Mouse (Mus musculus) left cerebral cortex, postnatal 14 days (tissue): Measurements from ENCODE around the gene Tiam1. TPM values are rescaled to one million over a fixed set of nuclear protein-coding genes. Genes with fewer than 3 reads are reported as not detected.

ENCODE experiments used
- DNase-seq, 2 experiments: peaks; one replicate each; pipeline ENCODE4 v3.0.0; 2021 to 2022; ENCODE audit warnings: low spot score in 2 of 2, mixed read lengths in 1 of 2
- intact Hi-C: fragments of 180-260 bp; cut with DNase I; formaldehyde crosslinking; loops from one replicate; pipeline ENCODE4 v1.15.1; 2025
- long read RNA-seq, 2 experiments: library from polyadenylated mRNA; stranded (forward); transcript quantifications; one replicate each; pipeline ENCODE4 v2.0.0; 2021
- total RNA-seq, 2 experiments: library from RNA; stranded (reverse); gene quantifications; 2 replicates each; pipeline ENCODE4 v1.2.3; 2021

Tiam1 gene
- 100 to 1,000 TPM in 1 of 2 experiments, 10 to 100 TPM in 1; 88.5 to 101 TPM for total RNA-seq
- long read RNA-seq, experiment 1, full-length matches to known transcripts: 4 of 23 reads
- long read RNA-seq, experiment 1, partial matches to known transcripts: 6 of 23 reads
- long read RNA-seq, experiment 1, other reads (novel, unspliced or antisense): 13 of 23 reads
- long read RNA-seq, experiment 2, full-length matches to known transcripts: 8 of 24 reads
- long read RNA-seq, experiment 2, partial matches to known transcripts: 5 of 24 reads
- long read RNA-seq, experiment 2, other reads (novel, unspliced or antisense): 11 of 24 reads

DNA sequence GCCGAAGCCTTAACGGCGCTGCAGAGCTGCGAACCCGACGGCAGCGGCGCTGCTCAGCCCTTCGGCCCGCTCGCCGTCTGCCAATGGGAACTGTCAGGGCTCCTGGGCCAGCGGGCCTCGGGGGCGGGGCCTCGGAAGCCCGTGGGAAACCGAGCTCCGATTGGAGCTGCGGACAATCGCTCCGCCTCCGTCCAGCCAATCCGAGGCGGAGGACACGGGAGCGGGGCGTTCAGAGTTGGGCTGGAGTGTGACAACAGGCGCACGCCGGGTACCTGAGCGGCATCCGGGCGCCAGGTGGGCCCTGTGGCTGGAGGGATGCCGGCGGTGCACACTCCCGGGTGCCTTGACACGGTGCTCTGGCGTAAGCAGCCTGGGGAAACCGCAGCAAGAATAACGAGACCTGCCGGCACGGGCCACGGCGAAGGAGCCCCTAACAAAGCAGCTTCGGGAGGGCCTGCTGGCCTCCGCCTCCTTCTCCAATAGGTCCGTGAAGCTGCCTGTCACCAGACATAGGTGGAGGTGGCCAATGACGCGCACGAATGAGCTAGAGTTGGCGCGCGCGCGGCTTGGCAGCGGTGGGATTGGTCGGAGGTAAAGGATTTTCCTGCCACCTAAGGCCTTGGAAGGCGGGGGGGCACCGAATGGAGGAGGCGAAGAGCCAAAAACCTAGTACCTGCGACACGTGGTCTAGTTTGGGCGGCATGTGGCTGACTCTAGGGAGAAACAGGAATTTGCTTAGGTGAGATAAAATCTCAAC is at the start of gene Tiam1:
Gene Tiam1 (minus strand): TSS at position 10 of the 757 bp plus-strand sequence.
- intact Hi-C loops: no loop called here
- DNase-seq: peak; percentile 97 to 98

DNA sequence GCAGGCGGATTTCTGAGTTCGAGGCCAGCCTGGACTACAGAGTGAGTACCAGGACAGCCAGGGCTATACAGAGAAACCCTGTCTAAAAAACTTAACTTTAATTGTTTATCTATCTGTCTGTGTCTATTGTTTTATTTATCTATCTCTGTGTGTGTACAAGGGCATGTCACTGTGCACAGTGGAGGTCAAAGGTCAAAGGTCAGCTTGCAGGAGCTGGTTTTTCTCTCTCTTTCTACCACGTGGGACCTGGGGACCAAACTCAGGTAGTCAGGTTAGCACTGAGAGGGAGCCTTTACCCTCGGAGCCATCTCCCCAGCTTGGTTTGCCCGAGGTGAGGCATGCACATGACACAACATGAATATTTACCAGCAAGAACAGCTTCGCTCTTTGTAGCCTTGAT is 47.7 kb upstream of the Tiam1 start:
- intact Hi-C loops: no loop called here
- DNase-seq: no peak

DNA sequence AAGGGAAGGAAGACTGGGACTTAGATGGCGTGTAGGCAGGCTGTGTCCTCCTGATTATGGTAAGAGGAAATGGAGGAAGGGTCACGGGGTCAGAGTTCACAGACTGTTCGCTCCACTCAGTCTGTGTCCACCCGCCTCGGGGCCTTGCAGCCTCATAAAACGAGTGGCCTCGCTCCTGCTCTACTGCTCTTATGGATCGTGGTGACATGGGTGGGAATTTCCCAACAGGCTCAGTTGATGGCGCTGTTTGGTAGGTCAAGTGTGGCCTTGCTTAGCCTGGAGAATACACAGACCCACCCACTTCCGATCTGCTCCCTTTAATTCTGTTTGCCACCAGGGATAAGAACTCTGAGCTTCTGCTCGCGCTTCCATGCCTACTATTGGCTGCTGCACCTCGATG is 43.9 kb upstream of the Tiam1 start:
- no peak for DNase-seq
- intact Hi-C loops: loop anchor here (5.0 kb wide), 1 partner anchor 345 kb away; no protein-coding TSS in a partner anchor

DNA sequence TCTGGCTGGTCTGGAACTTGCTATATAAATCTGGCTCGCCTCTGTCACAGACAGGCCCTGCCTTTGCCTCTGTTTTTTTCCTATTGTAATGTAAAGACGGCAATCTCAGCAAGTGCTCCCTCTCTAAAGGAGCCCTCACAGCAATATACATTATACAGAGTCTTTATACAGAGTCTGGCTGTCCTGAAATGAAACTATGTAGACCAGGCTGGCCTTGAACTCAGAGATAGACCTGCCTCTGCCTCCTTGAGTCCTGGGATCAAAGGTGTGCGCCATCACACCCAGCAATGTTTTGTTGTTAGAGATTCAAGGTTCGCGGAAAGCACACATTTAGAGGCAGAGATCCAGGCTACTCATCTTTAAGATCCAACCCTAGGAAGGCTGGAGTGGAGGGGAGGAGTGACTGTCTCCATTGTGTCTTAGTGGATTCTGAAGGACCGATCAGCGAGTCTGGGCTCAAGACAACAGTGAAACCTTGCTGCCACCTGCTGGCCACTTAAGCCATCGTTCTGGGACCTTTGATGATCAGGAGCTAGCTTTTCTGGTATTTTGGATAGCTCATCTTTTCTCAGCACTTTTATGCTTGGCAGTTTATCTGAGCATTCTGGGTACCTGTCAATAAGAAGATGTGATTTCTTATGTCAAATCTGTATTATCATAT is 42.5 kb upstream of the Tiam1 start:
- intact Hi-C loops: loop anchor here (1.0 to 5.0 kb wide), 2 partner anchors 344 to 412 kb away; no protein-coding TSS in a partner anchor
- DNase-seq: peak; percentile 91 to 92

DNA sequence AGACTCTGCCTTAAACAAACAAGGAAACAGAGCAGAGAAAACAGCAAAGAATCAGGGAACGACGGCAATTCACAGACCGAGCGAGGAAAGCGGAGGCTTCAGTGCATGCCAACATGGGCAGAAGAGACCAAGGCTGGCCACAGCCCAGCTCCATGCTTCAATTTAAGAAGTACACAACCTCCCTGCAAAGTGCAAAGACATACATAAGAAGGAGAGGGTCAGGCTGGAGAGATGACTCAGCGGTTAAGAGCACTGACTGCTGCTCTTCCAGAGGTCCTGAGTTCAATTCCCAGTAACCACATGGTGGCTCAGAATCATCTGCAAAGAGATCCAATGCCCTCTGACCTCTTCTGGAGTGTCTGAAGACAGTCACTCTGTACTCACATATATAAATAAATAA is 40.6 kb upstream of the Tiam1 start:
- intact Hi-C loops: no loop called here
- DNase-seq: no peak

DNA sequence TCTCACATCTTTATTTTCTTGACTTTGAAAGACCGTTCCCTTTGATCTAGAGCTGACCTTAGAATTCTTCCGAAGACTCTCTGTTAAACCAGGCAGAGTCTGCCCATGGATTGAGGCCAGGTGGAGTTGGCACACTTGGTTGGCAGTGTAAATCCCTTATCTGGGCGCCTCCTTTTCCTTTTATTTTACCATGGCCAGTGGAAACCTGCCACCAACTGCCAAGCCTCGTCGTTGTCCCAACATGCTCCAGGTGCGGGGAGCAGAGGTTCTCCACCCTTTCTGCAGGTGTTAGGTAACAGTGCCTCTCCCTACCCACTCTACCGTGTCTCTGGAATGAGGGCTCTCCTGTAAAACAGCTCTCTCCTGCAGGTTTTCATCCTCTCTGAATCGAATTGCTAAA is 38.1 kb upstream of the Tiam1 start:
- intact Hi-C loops: no loop called here
- no peak for DNase-seq

DNA sequence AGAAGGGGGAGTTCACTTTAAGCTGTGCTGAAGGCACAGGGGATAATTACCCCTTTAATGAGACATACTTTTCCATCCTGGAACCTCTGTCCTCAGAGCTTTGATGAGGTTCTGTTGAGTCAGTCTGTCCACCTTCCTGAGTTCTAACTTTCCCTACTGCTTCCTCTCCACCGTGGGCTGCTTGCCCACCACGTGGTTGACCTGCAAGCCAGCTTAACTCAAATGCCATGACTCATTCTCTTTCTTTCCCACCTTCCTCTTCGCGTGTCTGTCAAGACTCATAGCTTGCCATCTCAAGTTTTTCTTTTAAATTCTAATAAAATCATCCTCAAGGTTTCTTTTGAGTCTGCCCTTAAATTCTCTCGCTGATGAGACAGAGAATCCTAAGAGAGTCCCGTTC is 37.4 kb upstream of the Tiam1 start:
- intact Hi-C loops: no loop called here
- DNase-seq: no peak

DNA sequence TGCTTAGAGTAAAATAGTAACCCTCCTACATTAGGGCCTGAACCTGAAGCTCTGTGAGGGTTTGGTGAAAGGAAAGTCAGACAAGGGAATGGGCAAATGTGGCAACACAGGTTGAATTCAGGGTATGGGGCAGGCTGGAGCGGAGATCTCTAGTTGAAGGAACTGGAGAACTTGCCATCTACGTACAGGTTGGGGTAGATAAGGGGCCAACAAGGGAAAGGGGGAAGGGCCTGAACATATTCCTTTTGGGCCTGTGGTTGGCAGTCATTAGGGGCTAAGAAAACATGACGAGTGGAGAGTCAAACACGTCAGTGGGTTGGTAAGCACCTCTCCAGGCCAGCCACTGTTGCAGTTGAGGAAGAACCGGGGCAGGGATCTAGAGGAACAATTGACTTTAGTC is 36.3 kb upstream of the Tiam1 start:
- DNase-seq: no peak
- intact Hi-C loops: no loop called here

DNA sequence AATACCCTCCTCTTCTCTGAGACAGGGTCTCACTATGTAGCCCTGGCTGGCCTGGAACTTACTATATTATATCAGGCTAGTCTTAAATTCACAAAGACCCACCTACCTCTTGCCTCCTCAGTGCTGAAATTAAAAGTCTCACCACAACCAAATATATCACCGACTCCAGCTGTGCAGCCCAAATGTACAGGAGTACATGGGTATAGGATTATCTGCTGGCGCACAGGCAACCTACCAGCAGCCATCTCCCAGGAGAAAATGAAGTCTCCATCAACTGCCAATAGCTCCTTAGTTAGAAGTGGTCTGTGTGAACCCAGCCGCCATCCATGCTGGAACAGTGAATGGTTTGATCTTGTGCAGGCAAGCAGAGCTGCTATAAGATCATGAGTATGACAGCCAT is 34.8 kb upstream of the Tiam1 start:
- intact Hi-C loops: no loop called here
- DNase-seq: no peak

DNA sequence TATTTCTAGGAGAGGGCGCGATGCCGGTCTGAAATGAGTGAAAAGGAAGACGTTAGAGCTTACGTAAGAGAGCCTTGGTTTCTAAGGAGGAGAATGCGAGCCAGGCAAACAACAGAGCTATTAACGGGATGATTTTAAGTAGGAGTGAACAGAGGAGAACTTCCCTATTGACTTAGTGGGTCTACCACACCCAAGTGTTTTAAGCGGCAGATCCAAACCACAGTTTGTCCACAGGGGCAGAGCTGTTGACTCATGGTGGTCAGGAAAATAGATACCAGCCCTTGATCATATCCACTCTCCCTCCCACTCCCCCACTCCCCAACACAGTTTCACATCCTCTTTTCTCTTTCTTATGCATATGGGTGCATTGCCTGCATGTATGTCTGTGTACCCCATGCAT is 33.9 kb upstream of the Tiam1 start:
- DNase-seq: no peak
- intact Hi-C loops: no loop called here

DNA sequence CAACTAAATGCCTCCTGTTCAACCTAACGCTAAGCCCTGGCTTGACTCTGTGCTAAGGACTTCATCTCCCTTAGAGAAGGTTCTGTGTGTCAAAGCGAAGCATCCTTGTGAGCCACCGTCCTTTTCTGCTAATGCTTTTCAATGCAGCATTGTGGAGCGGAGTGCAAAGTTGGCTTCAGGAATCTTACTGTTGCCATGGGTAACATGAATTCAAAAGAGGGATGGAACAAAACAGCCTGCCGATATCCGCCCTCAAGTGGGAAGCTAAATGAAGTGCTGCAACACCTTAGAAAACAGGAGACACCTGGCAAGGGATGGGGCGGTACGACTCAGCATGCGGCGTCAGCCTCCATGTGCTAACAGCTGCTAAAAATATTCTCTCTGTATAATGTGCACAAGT is 32.9 kb upstream of the Tiam1 start:
- intact Hi-C loops: no loop called here
- peak; percentile 64 to 82 for DNase-seq

DNA sequence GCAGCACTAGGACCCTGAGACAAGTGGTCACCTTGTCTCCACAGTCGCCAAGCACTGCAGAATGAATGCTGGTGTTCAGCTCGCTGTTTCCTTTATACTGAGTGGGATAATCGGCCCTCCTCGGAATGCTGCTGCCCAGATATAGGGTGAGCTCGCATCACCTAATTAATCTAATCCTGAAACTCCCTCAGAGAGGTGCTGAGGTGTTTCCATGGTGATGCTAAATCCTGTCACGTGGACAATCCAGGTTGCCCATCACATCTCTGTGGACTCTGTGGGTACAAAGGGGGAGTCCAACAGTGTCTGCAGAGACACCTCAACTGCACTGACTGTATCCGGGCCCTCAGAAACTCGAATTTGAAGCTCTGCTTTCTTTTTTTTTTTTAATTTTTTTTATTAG is 27.8 kb upstream of the Tiam1 start:
- intact Hi-C loops: no loop called here
- no peak for DNase-seq

DNA sequence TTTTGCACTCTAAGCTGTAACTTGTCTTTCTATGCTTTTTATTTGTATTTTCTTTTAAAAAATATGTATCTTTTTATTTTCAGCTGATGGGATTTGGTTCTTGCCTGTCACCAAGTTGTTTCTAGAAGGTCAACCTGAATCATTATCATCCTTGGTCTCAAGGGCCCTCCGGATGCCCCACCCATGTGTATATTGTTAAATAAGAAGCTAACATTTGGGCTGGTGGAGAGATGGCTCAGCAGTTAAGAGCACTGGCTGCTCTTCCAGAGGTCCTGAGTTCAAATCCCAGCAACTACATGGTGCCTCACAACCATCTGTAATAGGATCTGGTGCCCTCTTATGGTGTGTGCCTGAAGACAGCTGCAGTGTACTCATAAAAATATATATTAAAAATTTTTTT is 27.1 kb upstream of the Tiam1 start:
- no peak for DNase-seq
- intact Hi-C loops: no loop called here

DNA sequence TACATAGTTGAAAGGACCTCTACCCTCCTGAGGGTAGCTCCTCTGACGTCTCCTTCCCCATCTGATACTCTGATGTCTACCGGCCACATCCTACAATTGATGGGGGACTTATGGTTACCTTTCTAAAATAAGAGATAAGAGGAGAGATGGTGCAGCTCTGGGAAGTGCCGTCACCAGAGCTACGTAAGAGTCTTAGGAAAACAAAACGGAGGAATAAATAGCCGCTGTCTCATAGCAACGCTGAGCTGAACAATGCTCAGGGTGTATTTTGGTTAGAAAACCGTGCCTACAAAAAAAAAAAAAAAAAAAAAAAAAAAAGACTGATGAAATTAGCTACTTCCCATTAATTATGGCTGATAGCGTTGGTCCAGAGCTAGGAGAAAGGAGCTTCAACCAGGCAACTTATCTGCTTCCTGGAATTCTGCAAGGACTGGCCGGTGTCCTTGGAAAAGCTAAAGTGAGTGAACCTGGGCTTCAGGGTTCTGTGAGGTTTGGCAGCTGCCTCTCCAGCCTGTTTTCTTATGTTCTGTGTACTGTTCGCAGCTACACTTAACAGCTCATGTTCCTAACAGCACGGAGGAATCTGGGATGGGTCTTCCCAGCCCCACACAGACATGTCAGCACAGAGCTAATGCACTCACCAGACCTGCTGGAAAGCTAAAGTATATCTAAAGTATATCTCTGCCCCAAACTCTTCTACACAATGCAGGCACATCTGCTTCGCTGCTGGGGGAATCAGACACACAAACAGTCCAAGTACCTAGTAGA is 26.5 kb upstream of the Tiam1 start:
- peak in 1 of 2 experiments; percentile 46 for DNase-seq

DNA sequence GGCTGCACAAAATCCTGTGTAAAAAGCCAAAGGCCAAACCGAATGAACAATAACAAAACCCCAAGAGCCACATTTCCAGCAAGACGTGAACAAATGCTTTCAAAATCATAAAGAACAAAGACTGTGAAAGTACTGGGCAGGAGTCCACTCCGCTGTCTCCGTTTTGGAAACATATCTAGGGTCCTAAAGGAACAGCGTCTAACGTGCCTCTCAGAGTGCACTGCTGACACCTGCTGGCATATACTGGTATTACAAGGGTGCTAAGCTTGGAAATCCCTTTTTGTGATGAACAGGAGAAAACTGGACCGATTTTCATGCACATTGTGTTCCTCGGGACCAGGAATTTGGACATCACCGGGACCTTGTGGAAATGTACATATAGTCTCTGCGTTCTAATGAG is 24.1 kb upstream of the Tiam1 start:
- DNase-seq: peak; percentile 67 to 85
- intact Hi-C loops: loop anchor here (5.0 kb wide), 4 partner anchors 115 to 395 kb away; no protein-coding TSS in a partner anchor

More for the DNA sequence above, 26.5 kb upstream of the Tiam1 start:
- intact Hi-C loops: loop anchor here (5.0 kb wide), 4 partner anchors 118 to 398 kb away; no protein-coding TSS in a partner anchor

DNA sequence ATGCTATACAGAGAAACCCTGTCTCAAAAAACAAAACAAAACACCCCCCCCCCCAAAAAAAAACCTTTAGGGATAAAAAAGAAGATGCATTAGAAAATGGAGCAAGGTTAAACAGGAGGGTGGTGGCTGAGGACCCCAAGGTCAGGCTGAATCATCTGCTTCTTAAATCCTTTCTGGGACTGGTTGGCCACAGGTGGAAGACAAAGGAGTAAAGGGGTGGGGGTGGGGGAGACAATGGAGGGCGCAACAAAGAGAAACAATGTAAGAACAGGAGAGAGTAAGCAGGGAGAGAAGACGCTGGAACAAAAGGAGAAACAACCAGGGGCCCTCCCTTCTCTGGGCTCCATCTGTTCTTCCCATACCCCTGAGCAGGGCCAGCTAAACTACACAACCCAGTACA is 21.9 kb upstream of the Tiam1 start:
- DNase-seq: no peak
- intact Hi-C loops: loop anchor here (5.0 kb wide), 4 partner anchors 113 to 393 kb away; no protein-coding TSS in a partner anchor

DNA sequence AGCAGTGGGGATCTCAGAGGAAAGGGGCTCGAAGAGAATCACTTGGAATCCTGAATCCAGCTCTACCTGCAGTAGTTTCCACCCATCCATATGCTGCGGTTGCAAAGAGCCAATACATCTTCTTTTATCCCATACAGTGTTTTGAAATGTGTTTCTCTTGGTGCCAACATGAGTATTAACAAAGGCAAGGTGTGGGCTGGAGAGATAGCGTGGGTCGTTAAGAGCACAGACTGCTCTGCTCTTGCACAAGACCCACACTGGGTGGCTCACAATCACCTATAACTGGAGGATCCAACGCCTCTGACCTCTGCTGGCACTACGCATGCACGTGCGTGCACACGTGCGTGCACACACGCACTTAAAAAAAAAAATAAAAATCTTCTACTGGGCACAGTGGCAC is 21.4 kb upstream of the Tiam1 start:
- intact Hi-C loops: loop anchor here (5.0 kb wide), 4 partner anchors 113 to 393 kb away; no protein-coding TSS in a partner anchor
- DNase-seq: no peak

DNA sequence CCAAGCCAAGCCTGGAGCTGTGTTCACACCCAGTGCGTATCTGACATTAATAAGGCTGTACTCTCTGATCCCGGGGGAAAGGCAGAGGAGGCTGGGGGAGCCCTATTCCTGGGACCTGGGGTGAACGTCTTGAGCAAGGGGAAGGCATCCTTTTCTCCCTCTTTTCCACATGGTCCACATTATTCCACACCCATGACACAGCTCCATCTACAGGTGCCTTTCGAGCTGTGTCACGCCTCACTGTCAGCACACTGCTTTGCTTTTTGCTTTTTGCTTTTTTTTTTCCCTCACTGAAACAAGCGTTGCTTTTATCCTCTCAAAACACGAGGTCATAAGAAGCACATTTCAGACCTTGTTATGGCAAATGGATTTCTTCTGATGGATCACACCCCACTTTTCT is 11.5 kb upstream of the Tiam1 start:
- intact Hi-C loops: no loop called here
- no peak for DNase-seq

DNA sequence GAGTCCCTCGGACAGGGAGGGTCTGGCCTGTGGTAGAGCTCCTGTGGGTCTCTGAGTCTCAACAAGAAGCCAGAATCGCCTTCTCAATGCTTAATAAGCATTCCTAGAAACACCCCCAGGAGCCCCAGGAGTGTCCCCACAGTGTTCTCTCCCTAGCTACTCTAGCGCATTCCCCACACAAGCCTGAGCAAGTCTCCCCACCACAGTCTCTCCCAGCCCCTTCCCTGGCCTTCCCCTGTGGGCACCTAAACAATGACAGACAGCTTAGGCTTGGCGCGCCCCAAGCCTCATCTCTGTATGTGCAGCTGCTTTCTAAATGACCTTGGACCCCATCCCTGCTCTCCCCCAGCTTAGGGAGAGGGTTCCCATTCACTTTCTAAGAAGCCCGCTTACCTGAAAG is 7.3 kb upstream of the Tiam1 start:
- intact Hi-C loops: no loop called here
- no peak for DNase-seq
